Mouse (Mus musculus): Measurements from ENCODE around the gene D3Ertd254e.
"Not testable (repeated sequence)": the region's sequence is repeated elsewhere in the genome, so short reads cannot be mapped to it uniquely, and the experiment has no call there.

D3Ertd254e gene

GRCm38 (mm10) chr3:36150934-36151686 lies at the start of gene D3Ertd254e:
D3Ertd254e (plus strand) TSS chr3:36151017.
- peak; percentile 91 for DNase-seq

- no peak for DNase-seq
Measured at GRCm38 (mm10) chr3:36116076-36116475, 34.7 kb upstream of the D3Ertd254e start.

- no peak for DNase-seq
Measured at GRCm38 (mm10) chr3:36119684-36120548, 30.9 kb upstream of the D3Ertd254e start.

- DNase-seq: not testable (repeated sequence)
Measured at GRCm38 (mm10) chr3:36126176-36126575, 24.6 kb upstream of the D3Ertd254e start.

DNA sequence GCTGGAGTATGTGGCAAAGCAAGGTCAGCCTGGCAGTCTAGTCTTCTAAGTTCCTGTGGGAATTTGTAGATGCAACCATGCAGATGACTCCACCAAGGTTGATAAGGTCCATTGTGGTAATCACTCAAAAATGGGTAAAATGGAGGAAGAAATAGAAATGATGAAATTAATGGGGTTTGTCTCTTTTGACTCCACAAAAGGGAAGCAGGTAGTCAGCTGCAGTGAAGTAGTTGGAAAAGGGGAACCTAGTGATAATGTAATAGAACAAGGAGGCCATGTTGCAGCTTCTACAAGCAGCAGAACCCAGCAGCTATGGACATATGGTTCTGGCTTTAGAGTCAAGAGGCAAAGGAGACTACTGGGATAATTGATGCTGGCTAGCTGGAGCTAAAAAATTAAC lies 14.7 kb upstream of the D3Ertd254e start:
- DNase-seq: no peak

- DNase-seq: no peak
Measured at GRCm38 (mm10) chr3:36137560-36137959, 13.3 kb upstream of the D3Ertd254e start.

DNA sequence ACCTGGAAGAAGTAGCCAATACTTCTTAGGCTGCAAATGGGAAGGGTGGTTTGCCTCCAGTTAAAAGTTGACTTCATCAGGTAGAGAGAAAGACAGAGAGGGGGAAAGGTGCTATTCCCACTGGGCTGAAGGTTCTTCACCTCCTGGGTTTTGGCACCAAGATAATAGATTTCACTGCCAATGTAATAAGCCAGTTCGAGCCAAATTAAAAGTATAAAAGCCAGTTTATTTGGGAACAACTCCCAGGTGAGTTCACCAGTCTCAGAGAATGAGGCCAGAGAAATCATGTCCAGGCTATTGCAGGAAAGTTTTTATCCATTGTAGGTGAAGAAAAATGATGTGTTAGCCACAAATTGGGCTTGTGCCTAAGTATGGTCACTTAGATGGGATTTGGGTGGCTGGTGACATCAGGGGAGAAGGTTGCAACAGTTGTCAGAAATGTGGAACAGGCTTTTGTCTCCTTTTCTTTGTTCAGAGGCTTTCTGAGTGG lies 12.6 kb upstream of the D3Ertd254e start:
- no peak for DNase-seq

DNA sequence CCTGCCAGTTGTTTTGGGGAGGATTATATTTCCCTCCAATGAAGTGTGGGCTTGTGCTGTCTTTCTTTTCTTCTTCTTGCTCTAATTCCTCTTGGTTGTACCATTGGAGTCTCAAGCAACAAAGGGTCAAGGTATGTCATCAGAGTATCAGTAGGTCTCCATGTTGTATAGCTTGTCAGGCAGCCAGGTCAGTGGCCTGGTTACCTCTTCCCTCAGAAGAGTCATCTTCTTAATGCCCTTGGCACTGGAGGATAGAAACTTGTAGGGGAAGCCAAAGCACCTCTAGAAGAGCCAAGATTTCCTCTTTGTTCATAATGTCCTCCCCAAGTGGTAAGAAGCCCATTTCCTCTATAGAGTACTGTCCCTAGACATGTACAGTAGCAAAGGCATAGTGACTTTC lies 11.8 kb upstream of the D3Ertd254e start:
- DNase-seq: no peak

GRCm38 (mm10) chr3:36150537-36150933 lies 282 bp upstream of the D3Ertd254e start:
- DNase-seq: no peak

DNA sequence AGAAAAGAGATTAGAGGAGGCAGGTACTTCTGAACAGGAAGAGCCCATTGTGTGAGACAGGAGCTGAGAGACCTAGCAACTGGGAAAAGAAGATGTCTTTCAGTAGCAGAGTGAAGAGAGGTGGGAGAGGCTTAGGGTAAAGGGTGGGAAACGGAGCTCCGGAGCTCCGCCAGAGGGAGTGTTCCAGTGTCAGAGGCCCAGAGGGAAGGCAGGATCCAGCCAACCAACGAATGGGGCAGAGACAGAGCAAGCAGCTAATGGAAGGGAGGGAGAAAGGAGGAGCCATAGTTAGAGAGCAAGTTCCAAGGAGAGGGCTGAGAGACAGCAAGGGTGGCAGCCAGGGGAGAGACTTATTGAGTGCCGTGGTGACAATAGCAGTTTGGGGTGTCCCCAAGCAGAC lies 4.5 kb downstream of the D3Ertd254e start:
- DNase-seq: no peak

- DNase-seq: no peak
Measured at GRCm38 (mm10) chr3:36170670-36171210, 19.9 kb downstream of the D3Ertd254e start.

GRCm38 (mm10) chr3:36171348-36171747 lies 20.5 kb downstream of the D3Ertd254e start:
- DNase-seq: no peak

GRCm38 (mm10) chr3:36173761-36174160 lies 22.9 kb downstream of the D3Ertd254e start:
- no peak for DNase-seq

GRCm38 (mm10) chr3:36181519-36181918 lies 30.7 kb downstream of the D3Ertd254e start:
- DNase-seq: peak; percentile 26

DNA sequence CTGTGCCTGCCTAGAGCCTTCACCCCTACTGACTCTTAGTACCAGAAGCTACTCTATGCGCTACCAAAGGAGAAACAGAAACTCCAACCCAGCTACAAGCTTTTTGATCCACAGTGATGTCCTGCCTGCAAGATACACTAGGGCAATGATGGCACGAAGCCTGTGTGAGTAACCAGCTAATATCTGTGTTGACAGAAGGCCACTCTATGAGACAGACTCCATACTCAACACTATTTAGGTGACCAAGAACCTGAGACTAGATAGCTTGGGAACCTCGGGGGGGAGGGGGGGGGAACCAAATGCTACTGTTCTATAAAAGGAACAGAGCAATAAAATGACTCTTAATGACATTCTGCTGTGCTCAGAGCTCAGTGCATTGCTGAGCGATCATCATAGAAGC lies 35.7 kb downstream of the D3Ertd254e start:
- DNase-seq: no peak

- DNase-seq: no peak
Measured at GRCm38 (mm10) chr3:36189243-36189642, 38.4 kb downstream of the D3Ertd254e start.

GRCm38 (mm10) chr3:36201098-36201497 lies 50.3 kb downstream of the D3Ertd254e start:
- DNase-seq: no peak

DNA sequence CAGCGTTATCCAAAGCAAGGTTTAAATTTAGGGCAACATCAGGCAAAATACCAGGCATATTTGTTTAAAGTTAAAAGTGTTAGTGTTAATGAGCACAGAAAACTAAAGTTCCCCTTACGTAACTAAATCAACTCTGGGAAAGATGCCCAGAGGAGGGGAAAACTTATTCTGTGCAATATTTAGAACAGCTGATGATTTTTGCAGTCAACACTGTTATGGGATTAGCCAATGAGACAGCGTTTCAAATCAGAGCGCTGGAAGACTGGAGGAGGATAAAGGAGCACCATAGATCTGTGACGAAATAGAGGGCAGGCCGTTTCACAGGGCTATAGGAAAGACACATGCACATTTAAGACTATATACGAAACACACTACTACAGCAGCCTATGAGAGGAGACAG lies 52.1 kb downstream of the D3Ertd254e start:
- no peak for DNase-seq

DNA sequence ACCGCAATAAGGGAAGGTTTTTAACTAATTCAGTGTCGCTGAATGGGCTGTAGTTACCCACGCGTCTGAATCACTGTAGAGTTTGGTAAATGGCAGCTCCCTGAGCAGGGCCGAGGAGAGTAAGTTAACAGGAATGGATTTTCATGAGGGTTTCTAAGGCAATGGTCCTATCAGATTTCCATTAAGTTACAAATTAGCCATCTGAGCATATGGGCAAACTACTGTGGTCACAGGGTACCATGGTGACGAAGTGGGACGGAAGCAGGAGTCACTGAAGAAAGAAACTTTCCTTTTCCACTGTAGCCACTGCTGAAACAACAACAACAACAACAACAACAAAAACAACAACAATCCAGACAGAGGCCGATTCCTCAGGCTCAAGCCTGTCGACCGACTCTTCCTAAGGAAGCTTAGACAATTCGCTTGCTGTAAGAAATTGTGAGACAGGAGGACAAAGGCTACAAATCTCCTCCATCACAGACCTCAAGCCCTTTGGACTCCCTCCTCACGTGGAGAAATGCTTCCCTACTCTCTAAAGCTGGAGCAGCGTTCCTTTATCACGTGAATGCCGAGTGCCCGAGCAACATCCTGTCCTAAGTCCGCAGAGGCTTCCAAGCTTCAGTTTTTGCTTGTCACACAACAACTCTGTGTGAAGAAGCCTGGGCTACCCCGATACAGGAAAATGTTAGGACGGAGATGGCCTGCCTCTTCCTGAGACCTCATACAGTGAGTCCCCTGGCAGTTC lies 56.9 kb downstream of the D3Ertd254e start:
- DNase-seq: no peak

DNA sequence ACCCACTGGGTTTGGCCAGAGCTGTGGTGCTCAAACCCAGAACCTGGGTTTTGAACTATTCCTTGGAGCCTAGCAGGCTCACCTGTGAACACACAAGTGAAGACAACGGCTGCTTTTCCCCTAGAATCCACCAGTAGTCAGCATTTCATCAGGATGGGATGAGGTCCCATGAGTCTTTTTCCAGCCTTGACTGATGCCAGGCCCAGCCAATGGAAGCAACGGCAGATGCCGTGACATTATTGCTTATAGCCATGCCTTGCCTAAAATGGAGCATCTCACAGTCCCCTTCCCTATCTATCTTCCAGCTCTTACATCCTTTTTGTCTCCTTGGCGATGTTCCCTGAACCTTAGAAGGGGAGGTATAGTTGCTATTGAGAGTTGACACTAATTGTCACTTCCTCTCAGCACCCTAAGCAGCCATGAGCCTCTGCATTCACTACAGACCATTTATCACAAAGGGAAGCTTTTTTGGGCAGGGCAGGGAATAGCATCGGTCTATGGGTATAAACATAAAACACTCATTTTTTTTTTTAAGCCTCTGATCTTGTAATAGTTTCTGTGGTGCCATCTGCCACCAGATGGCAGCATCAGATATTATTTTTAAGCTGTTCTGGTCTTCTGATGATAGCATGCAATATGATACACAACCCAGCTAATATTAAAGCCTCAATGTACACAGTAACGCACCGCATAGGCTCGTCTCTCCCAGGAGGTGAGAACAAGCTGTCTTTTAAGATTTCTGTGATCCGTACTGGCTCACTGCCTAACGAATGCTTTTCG lies 59.1 kb downstream of the D3Ertd254e start:
- DNase-seq: peak; percentile 17

GRCm38 (mm10) chr3:36210939-36211338 lies 60.1 kb downstream of the D3Ertd254e start:
- DNase-seq: no peak

- no peak for DNase-seq
Measured at GRCm38 (mm10) chr3:36212758-36213157, 61.9 kb downstream of the D3Ertd254e start.
